Mouse (Mus musculus): ENCODE measurements around the gene Blzf1. TPM values are rescaled to one million over a fixed set of nuclear protein-coding genes. Genes with fewer than 3 reads are reported as not detected.

Blzf1 gene
- polyA plus RNA-seq, 1 experiment = 16.9 TPM

- TF ChIP-seq POLR2A (IDR thresholded peaks at IDR 0.05; ENCODE audit: control insufficient read depth, low read depth, low read length) = no peak
- TF ChIP-seq CTCF (IDR thresholded peaks at IDR 0.05; ENCODE audit: control insufficient read depth, insufficient read depth, insufficient replicate concordance, low read depth, low read length) = no peak
- Histone ChIP-seq H3K27me3 (ENCODE audit: control insufficient read depth, insufficient read depth, low read length) (no peaks in the 10 kb centered on the region), H3K36me3 (ENCODE audit: control insufficient read depth, insufficient read depth, low read length) (no peaks in the 10 kb centered on the region; the same call in 1 of the 2 replicates), H3K4me1 (ENCODE audit: control insufficient read depth, insufficient read depth, low read length) (peaks cover 2% of the 10 kb centered on the region), H3K4me3 (ENCODE audit: control insufficient read depth, low read depth, low read length) (no peak overlapping the region), H3K27ac (ENCODE audit: control insufficient read depth, insufficient read depth, low read depth, low read length) (no peak overlapping the region)
Observed at GRCm38 (mm10) chr1:164318474-164318873, 11.2 kb upstream of the Blzf1 start.

- H3K4me1 ChIP-seq (ENCODE audit: control insufficient read depth, insufficient read depth, low read length) = peaks cover 2% of the 10 kb centered on the region
- no peak overlapping the region for H3K27ac ChIP-seq (ENCODE audit: control insufficient read depth, insufficient read depth, low read depth, low read length)
- H3K36me3 ChIP-seq (ENCODE audit: control insufficient read depth, insufficient read depth, low read length) = peaks cover 2% of the 10 kb centered on the region; the same call in 1 of the 2 replicates
- no peak for TF ChIP-seq POLR2A (IDR thresholded peaks at IDR 0.05; ENCODE audit: control insufficient read depth, low read depth, low read length)
- TF ChIP-seq CTCF (IDR thresholded peaks at IDR 0.05; ENCODE audit: control insufficient read depth, insufficient read depth, insufficient replicate concordance, low read depth, low read length) = no peak
- H3K4me3 ChIP-seq (ENCODE audit: control insufficient read depth, low read depth, low read length) = no peak overlapping the region
- no peaks in the 10 kb centered on the region for H3K27me3 ChIP-seq (ENCODE audit: control insufficient read depth, insufficient read depth, low read length)
Observed at GRCm38 (mm10) chr1:164317261-164317660, 10.0 kb upstream of the Blzf1 start.

- Histone ChIP-seq H3K4me3 (ENCODE audit: control insufficient read depth, low read depth, low read length) (no peak overlapping the region), H3K4me1 (ENCODE audit: control insufficient read depth, insufficient read depth, low read length) (peaks cover 2% of the 10 kb centered on the region), H3K36me3 (ENCODE audit: control insufficient read depth, insufficient read depth, low read length) (peaks cover 2% of the 10 kb centered on the region; the same call in 1 of the 2 replicates), H3K27me3 (ENCODE audit: control insufficient read depth, insufficient read depth, low read length) (no peaks in the 10 kb centered on the region), H3K27ac (ENCODE audit: control insufficient read depth, insufficient read depth, low read depth, low read length) (no peak overlapping the region)
- TF ChIP-seq POLR2A (IDR thresholded peaks at IDR 0.05; ENCODE audit: control insufficient read depth, low read depth, low read length) = no peak
- TF ChIP-seq CTCF (IDR thresholded peaks at IDR 0.05; ENCODE audit: control insufficient read depth, insufficient read depth, insufficient replicate concordance, low read depth, low read length) = peak; percentile 26; the same call in 1 of the 2 replicates
Observed at GRCm38 (mm10) chr1:164316697-164317096, 9.4 kb upstream of the Blzf1 start.

DNA sequence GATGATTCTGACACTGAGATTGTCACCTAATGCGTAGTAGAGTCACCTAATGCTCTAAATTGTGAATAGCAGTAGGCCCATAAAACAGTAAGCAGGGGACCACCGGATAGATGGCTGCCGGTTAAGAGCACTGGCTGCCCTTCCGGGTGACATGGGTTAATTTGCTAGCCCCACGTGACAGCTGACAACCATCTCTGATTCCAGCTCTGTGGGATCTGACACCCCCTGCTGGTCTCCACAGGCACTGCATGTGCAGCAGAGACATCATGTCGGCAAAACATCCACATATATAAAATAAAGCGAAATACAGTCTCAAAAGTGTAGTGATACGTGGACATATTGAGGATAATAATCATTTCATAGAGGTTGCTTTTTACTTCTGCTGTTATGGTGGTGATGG, 8.0 kb upstream of the Blzf1 start:
- H3K27ac ChIP-seq (ENCODE audit: control insufficient read depth, insufficient read depth, low read depth, low read length) = no peak overlapping the region
- H3K4me1 ChIP-seq (ENCODE audit: control insufficient read depth, insufficient read depth, low read length) = peaks cover 2% of the 10 kb centered on the region
- H3K27me3 ChIP-seq (ENCODE audit: control insufficient read depth, insufficient read depth, low read length) = no peaks in the 10 kb centered on the region
- peak; percentile 79; the same call in 1 of the 2 replicates for TF ChIP-seq CTCF (IDR thresholded peaks at IDR 0.05; ENCODE audit: control insufficient read depth, insufficient read depth, insufficient replicate concordance, low read depth, low read length)
- TF ChIP-seq POLR2A (IDR thresholded peaks at IDR 0.05; ENCODE audit: control insufficient read depth, low read depth, low read length) = no peak
- H3K4me3 ChIP-seq (ENCODE audit: control insufficient read depth, low read depth, low read length) = peak overlapping the region; percentile 64
- peaks cover 2% of the 10 kb centered on the region for H3K36me3 ChIP-seq (ENCODE audit: control insufficient read depth, insufficient read depth, low read length)

DNA sequence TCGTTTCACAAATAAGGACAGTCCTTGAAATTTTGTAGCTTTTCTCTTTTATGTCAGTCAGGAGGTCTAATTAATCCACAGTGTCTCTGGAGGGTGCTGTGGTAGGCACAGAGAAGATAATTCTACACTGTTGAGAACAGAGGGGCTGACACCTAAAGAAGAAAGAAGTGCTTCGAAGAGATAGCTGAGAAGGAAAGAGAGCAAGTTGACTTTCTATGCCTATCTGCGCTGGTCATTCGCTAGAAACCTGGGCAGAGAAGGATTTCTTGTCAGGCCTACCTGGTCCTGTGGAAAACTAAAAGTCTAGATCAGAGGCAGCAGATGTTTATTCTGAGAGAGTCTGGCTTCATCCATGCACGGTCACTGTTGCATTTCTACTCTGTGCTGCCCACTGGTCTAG, 6.8 kb upstream of the Blzf1 start:
- no peak overlapping the region for H3K4me3 ChIP-seq (ENCODE audit: control insufficient read depth, low read depth, low read length)
- TF ChIP-seq CTCF (IDR thresholded peaks at IDR 0.05; ENCODE audit: control insufficient read depth, insufficient read depth, insufficient replicate concordance, low read depth, low read length) (no peak), POLR2A (IDR thresholded peaks at IDR 0.05; ENCODE audit: control insufficient read depth, low read depth, low read length) (no peak)
- H3K4me1 ChIP-seq (ENCODE audit: control insufficient read depth, insufficient read depth, low read length) = no peaks in the 10 kb centered on the region; the same call in 1 of the 2 replicates
- no peak overlapping the region for H3K27ac ChIP-seq (ENCODE audit: control insufficient read depth, insufficient read depth, low read depth, low read length)
- H3K27me3 ChIP-seq (ENCODE audit: control insufficient read depth, insufficient read depth, low read length) = no peaks in the 10 kb centered on the region
- peaks cover 2% of the 10 kb centered on the region for H3K36me3 ChIP-seq (ENCODE audit: control insufficient read depth, insufficient read depth, low read length)

DNA sequence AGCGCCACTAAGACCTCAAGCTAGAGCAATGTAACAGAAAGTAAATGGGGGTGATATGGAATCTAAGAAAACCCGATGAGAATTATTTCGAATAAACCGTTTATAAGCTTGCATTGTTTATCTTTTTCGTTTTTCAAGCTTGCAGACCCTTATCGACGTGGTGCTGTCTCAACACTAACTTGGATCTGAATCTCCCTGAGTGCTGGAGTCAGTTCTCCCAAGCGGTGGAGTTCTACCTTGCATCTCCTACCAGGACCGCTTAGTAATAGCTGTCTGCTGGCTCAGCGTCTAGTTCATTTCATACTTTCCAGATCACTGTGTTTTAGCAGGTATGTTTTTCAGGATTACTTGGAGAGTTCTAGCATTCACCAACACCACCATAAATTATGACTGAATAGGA, 633 bp upstream of the Blzf1 start:
- H3K4me1 ChIP-seq (ENCODE audit: control insufficient read depth, insufficient read depth, low read length) = no peaks in the 10 kb centered on the region
- H3K4me3 ChIP-seq (ENCODE audit: control insufficient read depth, low read depth, low read length) = peak overlapping the region; percentile 96
- peaks cover 4% of the 10 kb centered on the region for H3K36me3 ChIP-seq (ENCODE audit: control insufficient read depth, insufficient read depth, low read length)
- peak overlapping the region; percentile 63; the same call in 1 of the 2 replicates for H3K27ac ChIP-seq (ENCODE audit: control insufficient read depth, insufficient read depth, low read depth, low read length)
- no peaks in the 10 kb centered on the region for H3K27me3 ChIP-seq (ENCODE audit: control insufficient read depth, insufficient read depth, low read length)
- no peak for TF ChIP-seq POLR2A (IDR thresholded peaks at IDR 0.05; ENCODE audit: control insufficient read depth, low read depth, low read length)
- TF ChIP-seq CTCF (IDR thresholded peaks at IDR 0.05; ENCODE audit: control insufficient read depth, insufficient read depth, insufficient replicate concordance, low read depth, low read length) = no peak

- H3K27ac ChIP-seq (ENCODE audit: control insufficient read depth, insufficient read depth, low read depth, low read length) = peak within 1 kb of the TSS; percentile 29; the same call in 1 of the 2 replicates
- H3K27me3 ChIP-seq (ENCODE audit: control insufficient read depth, insufficient read depth, low read length) = no peaks in the 10 kb centered on the region
- H3K4me3 ChIP-seq (ENCODE audit: control insufficient read depth, low read depth, low read length) = peak within 1 kb of the TSS; percentile 62
- H3K4me1 ChIP-seq (ENCODE audit: control insufficient read depth, insufficient read depth, low read length) = no peaks in the 10 kb centered on the region
- TF ChIP-seq CTCF (IDR thresholded peaks at IDR 0.05; ENCODE audit: control insufficient read depth, insufficient read depth, insufficient replicate concordance, low read depth, low read length) = no peak
- no peak for TF ChIP-seq POLR2A (IDR thresholded peaks at IDR 0.05; ENCODE audit: control insufficient read depth, low read depth, low read length)
- H3K36me3 ChIP-seq (ENCODE audit: control insufficient read depth, insufficient read depth, low read length) = peaks cover 6% of the 10 kb centered on the region
Observed at GRCm38 (mm10) chr1:164303821-164304220, 3.5 kb downstream of the Blzf1 start, which contains the start of gene Nme7. Nme7 (plus strand) TSS chr1:164304121.

Data from testis, adult 2 months (tissue).